Mouse (Mus musculus): ENCODE data around the gene Ddc.

Ddc gene

DNA sequence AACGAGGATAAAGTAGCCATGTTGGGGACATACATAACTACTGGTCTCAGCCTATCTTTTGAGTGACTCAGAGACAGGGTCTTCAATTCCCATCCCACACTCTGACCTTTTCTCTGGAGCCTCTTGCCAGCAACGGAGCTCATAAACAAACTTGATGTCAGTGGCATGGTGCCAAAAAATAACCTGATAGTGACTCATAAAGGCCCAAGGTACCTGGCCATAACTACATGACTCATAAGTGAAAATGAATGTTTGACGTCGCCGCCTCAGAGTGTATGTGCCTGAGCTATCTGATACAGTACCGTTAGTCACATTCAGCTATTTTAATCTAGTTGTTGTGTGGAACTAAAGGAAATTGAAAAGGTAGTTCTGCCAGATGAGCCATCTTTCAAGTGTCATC lies 72.3 kb downstream of the Ddc start:
- no peak for DNase-seq (ENCODE audit: low spot score in 2 of 2)

DNA sequence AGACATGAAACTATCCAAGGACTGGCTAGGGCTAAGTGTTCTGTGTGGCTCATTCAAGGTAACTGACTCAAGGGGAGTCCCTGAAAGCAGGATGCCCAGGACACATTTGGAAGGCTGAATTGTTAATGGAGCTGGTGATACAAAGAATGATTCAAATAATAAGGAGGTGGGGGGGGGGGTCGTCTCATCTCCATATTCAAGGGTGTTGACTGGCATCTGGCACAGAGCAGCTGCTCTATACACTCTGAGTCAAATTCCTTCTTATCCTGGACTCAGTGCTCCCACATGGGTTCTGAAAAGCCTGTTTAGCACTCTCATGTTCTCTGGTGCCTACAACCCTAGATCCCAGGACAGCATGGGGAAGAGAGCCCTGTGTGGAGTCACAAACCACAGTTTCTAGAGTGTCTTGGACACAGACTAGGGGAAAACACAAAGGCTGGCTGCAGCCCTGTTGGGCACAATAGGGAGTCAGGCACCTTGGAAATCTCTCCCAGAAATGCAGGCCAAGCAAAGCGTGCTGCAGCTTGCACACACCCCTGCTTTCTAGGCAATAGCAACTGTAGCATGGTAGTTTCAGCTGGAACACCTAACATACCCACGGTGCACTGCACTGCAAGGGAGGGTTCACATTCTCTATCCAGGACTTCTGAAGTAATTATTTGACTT lies 72.8 kb downstream of the Ddc start:
- no peak for DNase-seq (ENCODE audit: low spot score in 2 of 2)

DNA sequence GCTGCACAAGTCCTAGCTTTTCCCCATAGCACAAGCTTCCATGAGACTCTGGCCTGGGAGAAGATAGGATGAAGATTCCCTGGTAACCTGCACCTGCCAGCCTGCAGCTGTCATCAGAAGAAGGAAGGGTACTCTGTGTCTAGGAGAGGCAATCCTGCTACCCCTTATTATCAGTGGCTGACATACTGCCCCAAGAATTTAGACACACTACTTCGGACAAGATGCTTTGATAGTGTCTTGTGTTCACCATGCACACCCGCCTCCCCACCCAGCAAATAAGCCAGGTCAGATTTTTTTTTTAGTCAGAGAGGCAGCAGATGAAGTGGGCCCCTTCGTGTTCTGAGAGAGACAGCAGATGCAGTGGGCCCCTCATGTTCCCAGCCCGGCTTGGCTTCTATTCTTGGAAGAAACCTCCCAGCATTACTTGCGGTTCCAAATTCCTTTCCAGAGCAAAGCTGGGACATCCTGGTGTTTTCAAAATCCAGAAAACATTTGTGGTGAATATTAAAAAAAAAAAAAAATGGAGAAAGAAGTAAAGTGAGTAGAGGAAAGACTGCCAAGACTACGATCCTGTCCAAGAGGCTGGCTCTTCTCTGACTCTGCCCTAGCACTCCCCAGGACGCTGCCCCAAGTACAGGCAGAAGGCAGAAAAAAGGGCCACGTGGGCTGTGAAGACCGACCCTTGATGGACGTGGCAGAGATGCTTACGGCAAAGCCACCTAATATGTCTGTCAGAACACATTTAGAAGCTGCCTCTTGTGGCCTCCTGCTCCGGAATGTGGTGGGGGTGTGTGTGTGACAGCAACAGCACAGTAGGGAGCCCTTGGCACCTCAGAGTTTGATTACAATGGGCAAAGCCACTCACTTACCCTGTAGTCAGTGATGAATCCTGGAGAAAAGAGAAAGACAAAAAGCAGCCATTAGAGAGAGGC lies 73.7 kb downstream of the Ddc start:
- DNase-seq (ENCODE audit: low spot score in 2 of 2) = no peak

DNA sequence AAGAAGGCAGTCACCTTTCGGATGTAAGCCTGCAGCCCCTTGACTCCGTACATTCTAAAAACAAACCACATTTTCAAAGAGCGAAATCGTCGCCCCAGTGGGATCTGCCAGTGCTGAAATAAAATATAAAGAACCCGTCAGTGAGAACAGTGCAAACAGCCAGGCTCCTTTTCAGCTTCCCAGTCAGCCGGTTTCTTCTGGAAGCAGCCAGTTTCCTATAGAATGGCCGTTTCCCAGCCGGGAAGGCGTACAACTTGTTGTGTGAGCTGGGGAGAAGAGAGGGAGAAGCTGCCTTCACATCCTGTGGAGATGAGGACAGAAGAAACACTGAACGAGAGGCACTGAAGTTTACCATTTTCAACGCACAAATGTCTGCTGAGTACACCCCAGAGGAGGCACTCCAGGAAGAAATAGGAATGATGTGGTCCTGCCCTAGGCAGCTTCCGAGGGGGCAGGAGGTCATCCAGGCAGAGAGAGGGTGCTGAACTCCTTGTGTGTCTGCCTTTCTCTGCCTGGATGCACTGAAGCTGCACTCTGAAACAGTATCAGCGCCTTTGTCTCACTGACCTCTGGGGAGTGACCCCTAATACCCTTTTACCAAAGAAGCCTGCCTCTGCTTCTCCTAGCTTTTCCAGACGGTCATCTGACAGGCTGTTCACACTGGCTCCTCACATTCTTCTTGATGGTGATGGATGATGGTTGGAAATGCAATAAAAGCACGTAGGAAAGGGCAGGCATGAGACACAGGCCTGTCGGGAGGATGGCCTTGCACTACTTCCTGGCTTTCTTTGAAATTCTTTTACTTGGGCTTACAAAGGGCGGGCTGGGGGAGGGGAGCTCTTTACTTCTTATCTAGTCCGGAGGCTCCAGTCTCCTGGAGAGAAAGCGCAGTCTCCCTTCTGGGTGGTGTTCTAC lies 75.5 kb downstream of the Ddc start:
- no peak for DNase-seq (ENCODE audit: low spot score in 2 of 2)

DNA sequence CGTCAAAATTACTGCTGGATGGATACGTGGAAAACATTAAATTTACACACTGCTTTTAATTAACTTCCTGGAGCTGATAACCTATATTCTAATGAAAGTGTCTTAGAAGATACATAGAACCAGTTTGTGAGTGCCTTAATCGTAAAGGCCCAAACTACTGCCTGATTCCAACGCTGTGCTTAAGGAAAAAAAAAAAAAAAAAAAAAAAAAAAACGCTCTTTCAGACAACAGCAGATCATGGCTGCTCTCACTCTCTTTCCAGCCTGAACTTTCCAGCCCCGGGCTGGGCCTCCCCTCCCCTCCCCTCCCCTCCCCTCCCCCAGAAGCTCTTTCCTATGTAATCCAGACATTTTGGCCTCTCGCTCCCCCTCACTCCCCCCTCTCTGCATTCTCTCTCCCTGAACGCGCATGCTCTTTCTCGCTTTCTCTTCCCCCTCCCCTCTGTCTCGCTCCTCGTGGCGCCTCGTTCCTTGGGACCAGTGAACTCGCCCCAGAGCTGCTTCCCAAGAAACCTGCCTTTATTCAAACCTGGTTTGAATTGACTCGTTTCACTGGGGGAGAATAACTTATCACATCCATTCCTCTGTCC lies 76.5 kb downstream of the Ddc start:
- DNase-seq (ENCODE audit: low spot score in 2 of 2) = no peak

DNA sequence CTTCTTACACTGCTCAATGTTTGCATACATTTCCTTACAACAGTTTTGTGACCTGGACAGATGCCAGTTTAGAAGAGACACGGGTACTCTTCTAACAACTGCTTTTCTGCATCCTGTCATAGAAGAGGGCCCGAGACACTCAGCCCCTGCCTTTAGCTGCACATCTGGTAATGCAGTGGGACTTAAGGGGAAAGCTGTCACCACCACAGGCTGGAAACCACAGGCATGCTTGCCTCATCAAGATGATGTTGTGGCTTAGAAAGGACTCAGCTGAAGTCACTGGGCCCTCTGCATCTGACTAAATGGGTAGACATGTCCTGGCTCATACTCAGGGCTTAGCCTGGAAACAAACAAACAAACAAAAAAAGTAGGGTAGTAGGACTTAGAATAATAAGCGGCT lies 77.2 kb downstream of the Ddc start:
- no peak for DNase-seq (ENCODE audit: low spot score in 2 of 2)

DNA sequence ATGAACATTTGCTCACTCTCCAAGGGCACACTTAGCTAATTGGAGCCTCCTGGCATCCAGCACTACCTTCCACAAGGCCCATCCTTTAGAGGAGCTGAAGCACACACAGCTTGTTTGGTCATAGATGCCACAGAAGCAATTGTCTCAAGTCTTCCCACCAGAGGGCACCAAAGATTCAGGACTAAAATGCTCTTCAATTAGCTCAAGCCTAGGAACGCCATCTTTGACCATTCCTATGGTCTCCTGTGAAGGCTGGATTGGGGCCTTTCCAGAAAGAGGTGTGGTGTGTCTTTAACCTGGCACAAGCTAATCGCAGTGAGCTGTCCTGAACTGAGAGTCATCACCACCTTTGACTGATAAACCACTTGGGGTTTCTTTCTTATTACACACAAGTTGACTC lies 77.7 kb downstream of the Ddc start:
- peak in 1 of 2 experiments; percentile 61 for DNase-seq (ENCODE audit: low spot score in 2 of 2)

DNA sequence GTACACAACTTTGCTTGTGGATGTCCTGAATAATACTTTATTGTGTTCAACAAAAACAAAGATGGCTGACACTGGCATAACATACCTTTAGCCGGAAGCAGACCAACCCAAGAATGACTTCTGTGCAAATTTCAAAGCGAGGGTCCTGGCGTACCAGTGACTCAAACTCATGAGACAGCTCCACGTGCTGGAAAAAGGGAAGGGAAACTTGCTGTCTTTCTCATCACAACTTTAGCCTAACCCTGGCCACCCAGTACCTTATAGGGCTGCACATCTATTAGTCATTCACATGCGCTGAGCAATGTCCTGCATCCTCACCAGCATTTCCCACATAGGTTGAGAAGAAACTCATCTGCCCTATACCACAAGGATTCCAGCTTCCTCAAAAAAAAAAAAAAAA lies 78.7 kb downstream of the Ddc start:
- no peak for DNase-seq (ENCODE audit: low spot score in 2 of 2)

DNA sequence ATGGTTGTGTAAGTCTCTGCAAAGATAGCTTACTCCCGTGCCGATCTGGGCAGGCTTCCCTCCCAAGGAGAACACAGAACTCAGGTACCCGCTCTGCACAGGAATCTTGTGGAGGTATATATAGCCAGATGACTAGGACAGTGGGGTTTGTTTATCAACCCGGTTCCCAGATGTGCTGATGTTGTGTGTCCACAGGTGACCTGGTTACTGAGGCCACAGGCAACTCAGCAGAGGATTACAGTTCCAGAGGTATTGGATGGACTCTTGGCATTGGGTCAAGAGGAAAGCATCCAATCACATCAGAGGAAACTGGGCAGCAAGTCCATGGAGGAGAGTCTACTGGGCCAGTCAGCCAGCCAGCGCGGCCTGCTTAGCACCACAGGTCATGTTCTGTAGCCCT lies 79.1 kb downstream of the Ddc start:
- DNase-seq (ENCODE audit: low spot score in 2 of 2) = no peak

DNA sequence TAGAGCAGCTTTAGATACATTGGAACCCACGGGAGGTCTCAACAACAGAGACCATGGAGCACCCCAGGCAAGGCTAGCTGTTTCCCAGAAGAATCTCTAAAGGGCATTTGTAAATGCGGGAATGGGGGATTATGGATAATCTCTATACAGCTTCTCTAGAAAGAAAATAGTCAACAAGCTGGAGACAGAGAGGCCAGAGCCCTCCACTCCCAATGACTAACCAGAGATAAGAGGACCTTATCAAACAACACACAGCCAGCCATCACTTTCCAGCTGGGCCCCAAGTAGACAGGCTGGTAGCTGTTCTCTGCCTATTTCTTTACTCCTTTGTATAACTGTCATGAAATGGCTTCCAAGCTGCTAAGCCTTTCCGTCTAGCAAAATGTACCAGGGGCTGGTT lies 82.2 kb downstream of the Ddc start:
- DNase-seq (ENCODE audit: low spot score in 2 of 2) = no peak

DNA sequence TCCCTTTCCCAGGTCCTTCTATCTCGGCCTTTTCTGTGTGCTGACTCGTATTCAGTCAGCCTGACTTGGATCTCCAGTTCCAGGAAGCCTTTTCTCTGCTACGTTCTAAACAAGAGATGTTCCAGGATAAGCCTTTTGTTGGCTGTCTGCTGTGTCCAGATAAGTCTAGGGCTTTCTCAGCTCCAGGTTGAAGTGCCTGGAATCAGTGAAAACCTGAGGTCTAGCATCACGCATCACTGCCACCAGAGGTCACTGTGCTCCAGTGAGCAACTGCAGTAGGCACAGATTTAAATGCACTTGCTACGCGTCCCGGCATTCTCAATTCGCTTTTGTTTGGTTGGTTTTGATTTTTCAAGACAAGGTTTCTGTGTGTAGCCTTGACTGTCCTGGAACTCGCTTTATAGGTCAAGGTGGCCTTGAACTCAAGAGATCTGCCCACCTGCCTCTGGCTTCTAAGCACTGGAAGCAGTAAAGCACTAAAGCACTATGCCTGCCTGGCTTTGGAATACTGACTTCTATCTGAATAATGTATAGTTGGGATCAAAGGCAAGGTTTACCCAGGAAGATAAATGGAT lies 86.0 kb downstream of the Ddc start:
- DNase-seq (ENCODE audit: low spot score in 2 of 2) = peak; percentile 53 to 68

DNA sequence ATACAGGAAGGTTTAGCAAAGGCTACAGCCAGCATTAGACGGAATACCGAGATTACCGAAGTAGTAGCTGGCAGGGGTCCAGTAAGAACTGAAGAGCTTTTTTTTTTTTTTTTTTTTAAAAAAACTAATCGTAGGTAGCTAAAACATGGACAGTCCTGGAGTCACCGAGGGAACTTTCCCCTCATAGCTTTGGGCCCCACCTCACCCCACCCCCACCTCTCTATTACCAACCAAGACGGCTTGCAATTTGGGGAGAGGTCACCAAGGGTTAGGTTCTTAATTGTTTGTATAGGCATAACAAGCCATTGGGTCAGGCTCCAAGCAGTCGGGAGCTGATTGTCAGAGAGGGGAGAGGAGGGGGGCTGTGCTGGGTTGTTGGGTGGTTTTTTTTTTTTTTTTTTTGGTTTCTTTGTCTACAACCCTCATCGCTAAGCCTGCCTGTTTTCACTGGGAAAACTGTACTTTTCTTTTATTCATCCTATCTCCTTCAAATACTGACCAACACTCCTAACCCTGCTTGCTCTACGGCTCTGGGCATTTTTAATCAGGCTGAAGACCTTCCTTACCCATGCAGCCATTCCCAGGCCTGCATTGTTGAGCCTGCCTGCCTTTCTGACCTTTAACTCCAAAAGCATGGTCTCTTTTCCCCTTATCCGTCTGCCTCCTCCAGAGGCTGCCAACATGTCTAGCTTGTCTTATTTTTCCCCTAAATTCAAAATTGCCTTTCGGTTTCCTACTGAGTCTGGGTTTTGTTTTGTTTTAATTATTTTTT lies 88.4 kb downstream of the Ddc start:
- DNase-seq (ENCODE audit: low spot score in 2 of 2) = no peak

DNA sequence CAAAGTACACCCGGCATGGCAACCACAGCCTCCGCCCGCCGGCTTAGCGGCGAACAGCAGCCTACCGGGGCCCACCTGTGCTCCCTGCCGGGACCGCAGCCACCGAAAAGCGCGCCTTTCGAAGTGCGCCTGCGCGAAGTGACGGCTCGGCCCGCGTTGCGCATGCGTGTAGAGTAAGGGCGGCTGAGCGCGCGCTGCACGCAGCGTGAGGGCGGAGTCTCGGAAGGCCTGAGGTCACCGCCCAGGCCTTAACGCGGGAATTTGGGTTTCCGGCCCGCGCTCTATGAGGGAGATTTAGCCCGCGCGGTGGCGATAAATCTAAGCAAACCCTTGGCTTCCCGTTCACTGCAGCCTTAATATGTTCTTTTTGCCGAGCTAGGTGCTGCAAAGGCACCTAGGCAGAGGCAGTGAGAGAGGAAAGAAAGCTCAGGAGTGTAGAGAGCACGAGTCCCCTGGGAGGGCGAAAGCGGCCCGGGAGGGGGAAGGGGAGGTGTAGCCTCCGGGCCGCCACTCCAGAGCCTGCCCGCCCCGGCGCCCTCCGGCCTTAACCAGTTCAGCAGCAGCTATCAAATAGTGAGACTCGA lies 89.0 kb downstream of the Ddc start, which contains the start of gene Fignl1:
TSS of gene Fignl1 (minus strand) at position 143 of the 584 bp plus-strand sequence.
- peak; percentile 97 to 98 for DNase-seq (ENCODE audit: low spot score in 2 of 2)

DNA sequence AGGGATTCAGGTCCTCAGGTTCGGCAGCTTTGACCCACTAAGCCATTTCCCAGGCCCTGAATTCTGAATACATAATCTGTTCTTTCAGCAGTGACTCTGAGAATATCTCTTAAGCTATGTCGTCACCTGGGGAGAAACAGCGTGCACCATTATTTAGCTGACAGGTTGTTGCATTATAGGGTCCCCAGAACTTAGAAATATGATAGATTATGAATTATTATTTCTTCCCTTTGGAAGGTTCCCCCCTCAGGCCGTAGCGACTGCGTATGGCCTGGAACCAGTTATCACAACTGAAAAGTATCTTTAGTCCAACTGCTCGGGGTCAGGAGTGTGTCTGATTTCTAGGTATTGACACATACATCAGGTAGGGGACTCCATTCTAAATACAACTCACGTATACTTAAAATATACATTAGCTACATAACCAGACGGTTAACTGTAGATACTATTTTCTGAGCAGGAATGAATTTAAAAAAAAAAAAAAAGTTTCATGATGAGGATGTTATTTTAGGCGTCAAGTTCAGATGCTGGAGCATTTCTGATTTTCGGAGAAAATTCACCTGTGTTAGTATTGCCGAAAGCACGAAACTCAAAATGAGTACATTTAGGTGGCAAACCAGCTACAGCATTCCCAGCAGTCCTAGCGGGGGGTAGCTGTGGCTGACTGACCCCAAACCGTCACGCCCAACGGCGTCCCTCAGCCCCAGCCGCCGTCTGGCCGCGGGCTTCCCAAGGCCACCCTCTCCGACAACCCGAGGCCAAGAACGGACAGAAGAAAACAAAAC lies 89.7 kb downstream of the Ddc start:
- DNase-seq (ENCODE audit: low spot score in 2 of 2) = no peak

DNA sequence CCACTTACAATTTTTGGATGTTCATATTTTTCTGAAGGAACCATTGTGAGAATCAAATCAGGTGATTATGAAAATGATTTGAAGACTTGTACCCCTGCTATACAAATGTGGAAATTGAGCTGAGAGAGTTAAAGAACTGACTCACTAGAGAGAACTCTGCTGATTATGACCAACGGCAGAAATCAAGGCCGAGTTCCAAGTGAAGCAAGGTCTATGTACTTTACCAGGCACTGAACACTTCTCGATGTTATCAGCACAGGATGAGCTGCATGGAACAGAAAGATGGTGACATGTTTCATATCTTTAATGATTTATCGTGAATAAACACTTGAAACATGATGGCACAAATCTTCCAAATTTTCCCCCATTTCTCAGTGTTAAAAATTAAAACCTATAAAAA lies 92.0 kb downstream of the Ddc start:
- DNase-seq (ENCODE audit: low spot score in 2 of 2) = no peak

DNA sequence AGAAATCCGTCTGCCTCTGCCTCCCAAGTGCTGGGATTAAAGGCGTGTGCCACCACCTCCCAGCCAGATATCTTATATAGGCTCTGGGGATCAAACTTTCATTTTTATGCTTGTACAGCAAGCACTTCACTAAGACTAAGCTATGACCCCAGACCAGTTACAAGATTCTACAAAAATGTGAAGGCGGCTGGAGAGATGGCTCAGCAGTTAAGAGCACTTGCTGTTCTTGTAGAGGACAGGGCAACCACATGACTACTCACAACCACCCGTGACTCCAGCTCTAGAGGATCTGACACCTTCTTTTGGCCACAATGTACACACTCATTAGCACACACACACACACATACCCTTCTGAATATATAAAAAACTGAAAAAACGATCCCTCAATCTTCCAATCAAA lies 93.5 kb downstream of the Ddc start:
- no peak for DNase-seq (ENCODE audit: low spot score in 2 of 2)

DNA sequence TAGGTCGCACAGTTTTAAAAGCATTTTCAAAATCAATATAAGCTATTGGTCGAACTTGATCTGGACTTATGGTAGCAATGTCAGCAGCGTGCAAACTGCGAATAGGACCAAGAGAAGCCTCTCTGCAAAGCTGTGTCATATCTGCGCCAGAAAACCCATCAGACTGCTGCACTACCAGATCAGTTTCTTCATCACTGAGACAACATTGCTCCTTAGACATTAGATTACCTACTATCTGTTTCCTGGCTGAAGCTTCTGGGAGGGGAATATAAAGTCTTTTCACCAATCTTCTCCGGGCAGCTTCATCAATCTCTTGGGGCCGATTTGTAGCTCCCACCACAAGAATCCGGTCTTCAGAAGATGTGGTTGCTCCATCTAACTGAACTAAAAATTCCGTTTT lies 96.9 kb downstream of the Ddc start:
- DNase-seq (ENCODE audit: low spot score in 2 of 2) = no peak

DNA sequence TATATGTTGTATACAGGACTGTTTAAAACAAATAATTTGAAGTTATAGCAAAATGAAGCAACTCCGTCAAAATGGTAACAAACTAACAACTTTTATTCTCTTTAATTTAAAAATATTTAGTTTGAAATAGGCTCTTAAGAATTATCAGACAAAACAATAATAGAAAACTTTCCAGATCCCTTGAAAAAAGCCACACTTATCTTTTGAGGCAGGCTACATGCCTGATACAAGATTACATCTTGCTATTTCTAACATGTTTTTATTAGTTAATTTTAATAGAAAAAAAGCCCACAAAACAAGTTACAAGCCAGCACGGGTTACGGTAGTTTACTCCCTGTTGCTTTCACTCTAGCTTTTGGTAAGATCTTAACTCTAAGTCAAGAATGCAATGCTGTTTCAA lies 97.6 kb downstream of the Ddc start:
- DNase-seq (ENCODE audit: low spot score in 2 of 2) = no peak

DNA sequence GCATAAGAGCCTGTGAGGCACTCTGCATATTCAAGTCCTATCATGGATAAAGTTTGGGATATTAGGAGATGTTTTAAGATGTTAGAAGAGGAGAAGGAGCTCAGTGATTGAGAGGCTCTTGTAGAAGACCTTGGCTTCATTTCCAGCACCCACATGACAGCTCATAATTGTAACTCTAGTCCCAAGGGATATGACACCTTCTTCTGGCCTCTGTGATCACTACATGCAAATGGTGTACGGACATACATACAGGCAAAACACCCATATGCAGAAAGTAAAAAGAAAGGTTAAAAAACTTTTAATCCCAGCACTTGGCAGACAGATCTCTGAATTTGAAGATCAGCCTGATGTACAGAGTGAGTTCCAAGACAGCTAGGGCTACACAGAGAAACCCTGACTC lies 99.3 kb downstream of the Ddc start:
- DNase-seq (ENCODE audit: low spot score in 2 of 2) = no peak

All from spleen, postnatal 14 days (tissue).